In the genomic region with DNA sequence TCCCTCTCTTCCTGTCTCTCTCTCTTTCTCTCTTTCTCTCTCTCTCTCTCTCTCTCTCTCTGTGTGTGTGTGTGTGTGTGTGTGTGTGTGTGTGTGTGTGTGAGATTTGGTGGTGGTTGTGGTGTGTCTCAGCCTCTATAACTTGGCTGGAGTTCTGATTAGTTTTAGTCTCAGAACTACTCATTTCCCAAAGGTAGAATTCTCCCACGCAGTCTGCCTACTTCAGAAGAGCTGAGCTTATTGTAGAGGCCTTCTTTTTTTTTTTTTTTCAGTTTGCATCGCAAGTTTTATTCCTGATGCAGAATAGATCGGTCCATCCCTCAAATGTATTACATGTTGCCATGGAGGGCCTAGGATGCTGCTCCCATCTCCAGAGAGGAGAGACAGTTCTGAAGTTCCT, we compare ENCODE assay signal across 10 mouse cellular contexts.
"Had no signal": no experiment of that assay in that cellular context is flagged by ENCODE, and none has a peak within 500 bp of the region (broad histone marks: within the 10 kb centered on the region; RNA-seq: fewer than 3 reads in every experiment).

No protein-coding gene starts in this region.

- H3K27me3 ChIP-seq: liver, embryonic 15.5 days; midbrain, embryonic 15.5 days; neural tube, embryonic 13.5 days had no signal

- H3K9me3 ChIP-seq: limb, embryonic 10.5 days; liver, embryonic 15.5 days; midbrain, embryonic 15.5 days; neural tube, embryonic 13.5 days had no signal

- H3K4me2 ChIP-seq: liver, embryonic 11.5 days; liver, embryonic 15.5 days; midbrain, embryonic 15.5 days; neural tube, embryonic 13.5 days had no signal

- H3K36me3 ChIP-seq: limb, embryonic 10.5 days; liver, embryonic 15.5 days; midbrain, embryonic 15.5 days; neural tube, embryonic 13.5 days had no signal

- ATAC-seq: midbrain, embryonic 15.5 days had no signal

- DNase-seq: kidney, adult 8-10 months; lung, adult 2 months; retina, postnatal 1 day; right cerebral cortex, postnatal 14 days; thymus, postnatal 4 days had no signal

- H3K4me1 ChIP-seq: midbrain, embryonic 15.5 days; neural tube, embryonic 13.5 days had no signal

- H3K9ac ChIP-seq: liver, embryonic 15.5 days; midbrain, embryonic 15.5 days; neural tube, embryonic 13.5 days had no signal

- H3K4me3 ChIP-seq: limb, embryonic 10.5 days; liver, embryonic 15.5 days; midbrain, embryonic 15.5 days; neural tube, embryonic 13.5 days had no signal

- H3K27ac ChIP-seq: limb, embryonic 10.5 days; liver, embryonic 15.5 days; midbrain, embryonic 15.5 days had no signal
